Mouse (Mus musculus) embryonic facial prominence, embryonic 14.5 days (tissue): ENCODE measurements around the gene Cabp1. TPM values are rescaled to one million over a fixed set of nuclear protein-coding genes. Genes with fewer than 3 reads are reported as not detected.

ENCODE experiments used
- ATAC-seq: fragments of 200-750 bp; cut with Nextera tagmentation; 2 replicates; pipeline ENCODE4 v1.8.0; 2017; ENCODE audit warnings: low read depth, moderate number of reproducible peaks, moderate TSS enrichment
- DNase-seq: peaks from one replicate; pipeline ENCODE4 v3.0.0-alpha.2; 2015; ENCODE audit warnings: low spot score
- H3K27ac ChIP-seq: fragments of 300-500 bp; sonication (generic); replicated peaks from 2 replicates; pipeline ENCODE4 v1.5.1; 2014; ENCODE audit warnings: low read depth, mild to moderate bottlenecking, low read length, moderate library complexity
- H3K27me3 ChIP-seq: fragments of 300-500 bp; sonication (generic); replicated peaks from 2 replicates; pipeline ENCODE4 v1.6.1; 2014; ENCODE audit warnings: low read length; ENCODE audit not compliant: control insufficient read depth, insufficient read depth
- H3K36me3 ChIP-seq: fragments of 300-500 bp; sonication (generic); 2 replicates; pipeline ENCODE4 v1.6.1; 2014; ENCODE audit warnings: low read length, mixed read lengths; ENCODE audit not compliant: control insufficient read depth, insufficient read depth
- H3K4me1 ChIP-seq: fragments of 300-500 bp; sonication (generic); 2 replicates; pipeline ENCODE4 v1.6.1; 2014; ENCODE audit warnings: antibody characterized with exemption, low read length; ENCODE audit not compliant: control insufficient read depth, insufficient read depth
- H3K4me2 ChIP-seq: fragments of 300-500 bp; sonication (generic); 2 replicates; pipeline ENCODE4 v1.6.1; 2014; ENCODE audit warnings: low read depth, mild to moderate bottlenecking, low read length, moderate library complexity, mixed read lengths
- H3K4me3 ChIP-seq: fragments of 300-500 bp; sonication (generic); 2 replicates; pipeline ENCODE4 v1.5.1; 2014; ENCODE audit warnings: low read depth, mild to moderate bottlenecking, low read length
- H3K9ac ChIP-seq: fragments of 300-500 bp; sonication (generic); 2 replicates; pipeline ENCODE4 v1.6.1; 2014; ENCODE audit warnings: low read depth, mild to moderate bottlenecking, low read length, moderate library complexity, mixed read lengths
- H3K9me3 ChIP-seq: fragments of 300-500 bp; sonication (generic); 2 replicates; pipeline ENCODE4 v1.6.1; 2016; ENCODE audit warnings: low read length; ENCODE audit not compliant: control insufficient read depth
- WGBS: fragments of 180-500 bp; shearing (Covaris S2); extraction: QIAGEN DNeasy Blood & Tissue Kit; methylation state at CpG from one replicate; pipeline ENCODE4 v1.1.7; 2014; 5-methylcytosine and 5-hydroxymethylcytosine counted together
- polyA plus RNA-seq: library from polyadenylated mRNA; unstranded; fragments of >200 nt; fragmentation: Nextera tagmentation; extraction: Ambion mirVana; gene quantifications from 2 replicates; pipeline ENCODE4 v1.2.1, GENCODE M21; 2014

Gene Cabp1
- 2.7 and 3.1 TPM in 2 replicates for polyA plus RNA-seq

DNA sequence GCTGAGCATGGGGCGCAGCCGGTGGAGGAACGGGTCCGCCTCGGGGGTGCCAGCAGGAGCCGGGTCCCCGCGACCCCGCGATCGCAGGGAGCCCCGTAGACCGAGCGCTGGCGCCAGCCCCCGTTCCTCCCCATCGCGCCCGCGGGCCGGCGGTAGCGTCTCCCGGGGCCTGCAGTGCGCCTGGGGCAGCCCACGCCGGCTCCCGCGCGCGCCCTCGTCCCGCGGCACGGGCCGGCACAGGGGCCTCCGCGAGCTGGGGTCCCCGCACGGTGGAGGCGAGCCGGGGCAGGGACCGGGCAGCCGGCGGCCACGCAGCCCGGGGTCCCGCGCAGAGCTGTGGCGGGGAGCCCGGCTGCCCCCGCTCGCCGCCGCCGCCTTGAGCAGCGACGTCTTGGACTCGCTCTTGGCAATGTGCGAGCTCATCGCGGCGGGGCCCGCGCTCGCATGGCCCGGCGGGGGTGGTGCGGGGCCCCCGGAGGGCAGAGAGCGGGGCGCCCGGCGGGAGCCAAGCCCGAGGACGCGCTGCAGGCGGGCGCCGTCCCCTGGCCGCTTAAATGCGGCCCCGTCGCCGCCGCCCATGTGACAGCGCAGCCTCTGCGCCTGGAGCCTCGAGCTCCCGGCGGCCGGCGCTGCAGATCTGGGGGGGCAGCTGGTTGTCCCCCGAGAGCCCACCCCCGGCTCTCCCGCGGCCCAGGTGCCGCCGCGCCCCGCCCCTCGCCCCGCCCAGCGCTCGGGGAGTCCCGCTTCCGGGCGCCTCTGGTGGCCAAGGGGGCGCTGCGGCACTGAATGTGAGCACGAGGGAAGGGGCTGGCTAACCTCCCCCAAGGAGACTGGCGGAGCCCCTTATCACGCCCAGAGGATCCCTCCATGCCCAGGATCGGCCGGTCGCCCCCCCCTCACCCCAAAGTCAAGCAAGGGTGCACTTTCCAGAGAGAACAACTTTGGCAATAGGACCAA lies at the start of gene Cabp1:
TSS of gene Cabp1 (minus strand) at position 713 of the 957 bp plus-strand sequence.
- peak within 1 kb of the TSS; percentile 57 for H3K4me3 ChIP-seq
- no peak within 1 kb of the TSS for H3K27ac ChIP-seq
- peak; percentile 62 for ATAC-seq
- no peaks in the 10 kb centered on the region for H3K9me3 ChIP-seq
- peaks cover 14% of the 10 kb centered on the region for H3K4me1 ChIP-seq
- WGBS = 0% methylated on average over 18 of the region's 116 CpGs
- H3K4me2 ChIP-seq = peak within 1 kb of the TSS; percentile 100
- peak; percentile 61 for DNase-seq
- H3K9ac ChIP-seq = peak within 1 kb of the TSS; percentile 59
- H3K27me3 ChIP-seq = peaks cover 57% of the 10 kb centered on the region
- no peaks in the 10 kb centered on the region for H3K36me3 ChIP-seq

DNA sequence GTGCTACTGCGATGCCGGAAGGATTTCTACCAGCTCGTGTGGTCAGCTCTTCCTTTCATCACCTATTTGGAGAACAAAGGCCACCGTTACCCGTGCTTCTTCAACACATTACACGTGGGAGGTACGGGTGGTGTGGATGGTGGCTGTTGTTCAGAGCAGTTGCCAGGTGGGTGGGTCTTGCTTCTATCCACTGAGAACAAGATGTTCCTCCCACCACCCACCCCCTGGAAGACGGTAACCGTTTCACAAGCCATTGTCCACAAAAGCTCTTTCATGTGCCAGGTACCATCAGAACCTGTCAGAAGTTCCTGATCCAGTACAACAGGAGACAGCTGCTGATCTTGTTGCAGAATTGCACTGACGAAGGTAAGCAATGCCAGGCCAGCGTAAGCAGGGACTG lies 46.0 kb upstream of the Cabp1 start:
- peaks cover 1% of the 10 kb centered on the region; the same call in 1 of the 2 replicates for H3K27me3 ChIP-seq
- H3K9me3 ChIP-seq = no peaks in the 10 kb centered on the region
- no peak for ATAC-seq
- no peak overlapping the region for H3K9ac ChIP-seq
- no peak overlapping the region for H3K27ac ChIP-seq
- H3K36me3 ChIP-seq = peaks cover 57% of the 10 kb centered on the region
- DNase-seq = no peak
- 82% methylated on average over 11 of the region's 11 CpGs for WGBS
- no peak overlapping the region for H3K4me2 ChIP-seq
- H3K4me3 ChIP-seq = no peak overlapping the region
- peaks cover 6% of the 10 kb centered on the region for H3K4me1 ChIP-seq

DNA sequence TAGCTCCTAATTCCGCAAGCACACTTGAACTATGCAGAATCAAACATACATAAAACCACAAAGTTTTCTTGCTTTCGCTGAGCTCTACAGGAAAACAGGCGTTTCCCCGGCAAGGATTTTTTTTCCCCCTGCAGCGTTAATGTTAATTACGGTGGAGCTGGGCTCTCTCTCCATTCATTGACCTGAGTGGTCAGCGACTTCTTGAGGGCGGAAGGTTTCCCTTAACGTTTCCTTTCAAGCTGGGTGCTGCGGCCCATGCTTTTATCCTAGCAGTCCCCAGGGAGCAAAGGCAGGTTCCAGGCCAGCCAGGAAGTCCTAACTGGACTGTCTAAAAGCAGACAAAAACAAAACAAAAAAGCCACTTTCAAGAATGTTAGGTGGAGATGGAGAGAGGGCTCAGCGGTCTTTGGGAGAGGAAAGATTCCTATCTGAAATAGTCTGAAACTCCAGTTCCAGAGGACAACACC lies 44.6 kb upstream of the Cabp1 start:
- no peak for ATAC-seq
- H3K9ac ChIP-seq = peak overlapping the region; percentile 76

DNA sequence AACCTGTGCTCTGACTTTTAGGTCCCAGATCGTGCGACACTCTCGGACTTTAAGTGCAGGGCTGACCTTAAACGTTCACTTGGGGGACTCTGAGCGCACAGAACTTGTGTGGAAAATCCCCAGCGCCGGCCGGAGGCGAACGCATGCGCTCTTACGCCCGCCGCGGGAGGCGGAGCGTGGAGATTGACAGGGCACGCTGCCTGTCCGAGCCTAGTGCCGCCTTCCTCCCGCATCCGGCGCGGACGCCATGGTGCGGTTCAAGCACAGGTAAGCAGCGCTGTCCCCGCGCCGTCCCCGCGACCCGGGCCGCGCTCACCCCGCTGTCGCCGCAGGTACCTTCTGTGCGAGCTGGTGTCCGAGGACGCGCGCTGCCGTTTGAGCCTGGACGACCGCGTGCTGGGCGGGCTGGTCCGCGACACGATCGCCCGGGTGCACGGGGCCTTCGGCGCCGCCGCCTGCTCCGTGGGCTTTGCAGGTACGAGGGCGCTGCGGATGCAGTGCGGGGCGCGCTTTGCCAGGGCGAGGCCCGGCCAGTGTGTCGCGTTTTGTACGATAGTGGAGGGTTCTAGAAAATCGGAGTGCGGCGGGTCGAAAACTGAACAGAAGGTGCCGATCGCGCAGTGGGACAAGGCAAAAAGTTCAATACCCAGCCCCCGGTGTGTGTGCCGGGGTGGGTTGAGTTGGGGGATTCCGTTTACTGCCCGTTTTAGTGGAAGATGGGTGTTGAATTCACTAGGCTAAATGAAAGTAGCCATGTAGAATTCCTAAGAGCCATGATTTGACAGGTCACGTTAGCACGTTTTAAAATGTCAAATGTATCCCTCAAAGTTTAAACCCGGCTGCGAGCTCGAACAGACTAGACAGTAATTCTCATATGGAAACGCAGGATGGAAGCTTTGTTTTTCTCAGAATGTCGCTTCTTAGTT lies 43.9 kb upstream of the Cabp1 start:
- WGBS = under 1% methylated on average over 60 of the region's 88 CpGs

More for the DNA sequence above, 44.6 kb upstream of the Cabp1 start:
- Histone ChIP-seq H3K4me1 (peaks cover 6% of the 10 kb centered on the region), H3K4me2 (peak overlapping the region; percentile 89), H3K27ac (no peak overlapping the region), H3K36me3 (peaks cover 42% of the 10 kb centered on the region), H3K27me3 (peaks cover 5% of the 10 kb centered on the region; the same call in 1 of the 2 replicates), H3K9me3 (no peaks in the 10 kb centered on the region), H3K4me3 (peak overlapping the region; percentile 92)
- 5% methylated on average over 11 of the region's 11 CpGs for WGBS
- DNase-seq = no peak

DNA sequence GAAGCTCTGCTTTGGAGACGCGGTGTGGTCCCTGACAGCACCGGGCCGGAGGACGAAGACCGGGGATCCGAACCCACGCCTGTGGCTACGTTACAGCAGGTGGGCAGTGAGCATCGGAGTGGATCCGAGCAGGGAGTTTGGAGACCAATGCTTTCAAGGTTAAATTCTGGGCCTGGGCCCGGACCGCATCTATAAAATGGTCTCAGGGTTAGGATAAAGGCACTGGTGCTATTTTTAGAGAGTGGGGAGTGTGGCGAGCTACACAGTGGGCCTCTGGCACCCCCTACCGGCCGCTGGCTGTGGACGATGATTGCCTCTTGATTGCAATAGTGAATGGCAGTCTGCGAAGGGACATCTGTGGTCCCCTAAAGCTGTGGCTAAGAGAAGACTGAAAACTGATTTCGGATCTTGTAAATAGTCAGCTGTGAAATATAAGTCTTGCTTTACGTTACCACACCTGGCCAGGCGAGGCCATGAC lies 41.6 kb upstream of the Cabp1 start, which contains the start of gene Pop5:
TSS of gene Pop5 (plus strand) at position 51 of the 478 bp plus-strand sequence.
- Histone ChIP-seq H3K27ac (peak within 1 kb of the TSS; percentile 28), H3K9ac (peak within 1 kb of the TSS; percentile 69), H3K9me3 (no peaks in the 10 kb centered on the region), H3K4me3 (peak within 1 kb of the TSS; percentile 63), H3K4me2 (peak within 1 kb of the TSS; percentile 95), H3K27me3 (peaks cover 5% of the 10 kb centered on the region; the same call in 1 of the 2 replicates), H3K4me1 (peaks cover 10% of the 10 kb centered on the region), H3K36me3 (peaks cover 13% of the 10 kb centered on the region)
- ATAC-seq (peak; percentile 75), DNase-seq (peak; percentile 92)
- WGBS = 2% methylated on average over 21 of the region's 21 CpGs

More for the DNA sequence above, 43.9 kb upstream of the Cabp1 start:
- H3K4me2 ChIP-seq = peak overlapping the region; percentile 89
- H3K9ac ChIP-seq = peak overlapping the region; percentile 76
- H3K27ac ChIP-seq = 0 out of 2 replicates have a peak overlapping the region, but pooled peaks have one; percentile 18
- DNase-seq = peak; percentile 95
- H3K4me3 ChIP-seq = peak overlapping the region; percentile 92
- H3K4me1 ChIP-seq = peaks cover 6% of the 10 kb centered on the region
- no peaks in the 10 kb centered on the region for H3K9me3 ChIP-seq
- ATAC-seq = peak; percentile 87
- H3K27me3 ChIP-seq = peaks cover 5% of the 10 kb centered on the region; the same call in 1 of the 2 replicates
- H3K36me3 ChIP-seq = peaks cover 35% of the 10 kb centered on the region

DNA sequence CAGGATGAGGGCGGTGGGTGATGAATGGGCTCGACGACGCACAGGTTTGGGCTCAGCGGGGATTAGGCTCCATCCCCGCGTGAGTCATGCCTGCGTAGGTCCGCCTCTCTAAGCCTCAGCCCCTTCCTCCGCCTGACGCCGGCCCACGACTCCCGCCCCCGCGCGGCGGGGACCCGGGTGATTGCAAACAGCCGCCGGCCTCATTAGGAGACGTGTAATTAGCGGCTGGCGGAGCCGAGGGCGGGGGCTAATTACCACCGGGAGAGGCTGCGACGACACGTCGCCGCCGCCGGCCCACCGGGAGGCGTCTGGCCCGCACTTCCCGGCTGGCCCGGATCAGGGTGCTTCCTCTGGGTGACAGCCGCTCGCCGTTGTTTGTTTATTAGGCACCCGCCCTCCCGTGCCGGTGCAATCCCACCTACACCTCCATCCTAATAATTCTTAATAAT lies 41.2 kb upstream of the Cabp1 start:
- Histone ChIP-seq H3K27me3 (peaks cover 5% of the 10 kb centered on the region; the same call in 1 of the 2 replicates), H3K4me1 (peaks cover 10% of the 10 kb centered on the region), H3K27ac (peak overlapping the region; percentile 28), H3K36me3 (peaks cover 8% of the 10 kb centered on the region), H3K9ac (peak overlapping the region; percentile 69), H3K9me3 (no peaks in the 10 kb centered on the region), H3K4me2 (peak overlapping the region; percentile 95), H3K4me3 (peak overlapping the region; percentile 63)
- peak; percentile 44 for ATAC-seq
- under 1% methylated on average over 24 of the region's 45 CpGs for WGBS
- DNase-seq = peak; percentile 80

DNA sequence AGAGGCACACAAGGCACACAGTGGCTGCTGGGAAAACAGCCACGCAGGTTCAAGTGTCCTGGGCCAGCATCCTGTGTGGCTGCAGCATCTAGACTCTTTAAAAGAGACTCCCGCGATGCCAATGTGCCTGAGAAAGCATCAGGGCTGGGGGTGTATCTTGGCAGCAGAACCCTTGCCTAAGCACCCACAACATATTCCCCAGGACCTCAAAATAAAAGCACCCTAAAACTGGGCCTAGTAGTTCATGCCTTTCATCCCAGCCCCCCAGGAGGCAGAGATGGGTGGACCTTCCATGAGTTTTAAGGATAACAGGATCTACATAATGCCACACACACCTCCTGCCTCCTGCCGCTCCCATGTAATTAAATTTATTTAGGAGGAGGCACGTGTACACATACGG lies 40.3 kb upstream of the Cabp1 start:
- no peak overlapping the region for H3K9ac ChIP-seq
- H3K36me3 ChIP-seq = 0 out of 2 replicates have a peak, but pooled peaks cover under 1% of the 10 kb centered on the region
- H3K4me1 ChIP-seq = peaks cover 10% of the 10 kb centered on the region
- no peak for ATAC-seq
- H3K27me3 ChIP-seq = peaks cover 5% of the 10 kb centered on the region; the same call in 1 of the 2 replicates
- WGBS = 62% methylated on average over 6 of the region's 6 CpGs
- H3K4me3 ChIP-seq = no peak overlapping the region
- no peaks in the 10 kb centered on the region for H3K9me3 ChIP-seq
- no peak for DNase-seq
- H3K4me2 ChIP-seq = no peak overlapping the region
- H3K27ac ChIP-seq = no peak overlapping the region
